Mouse (Mus musculus): Measurements from ENCODE around the gene Tbl2.

Gene Tbl2

DNA sequence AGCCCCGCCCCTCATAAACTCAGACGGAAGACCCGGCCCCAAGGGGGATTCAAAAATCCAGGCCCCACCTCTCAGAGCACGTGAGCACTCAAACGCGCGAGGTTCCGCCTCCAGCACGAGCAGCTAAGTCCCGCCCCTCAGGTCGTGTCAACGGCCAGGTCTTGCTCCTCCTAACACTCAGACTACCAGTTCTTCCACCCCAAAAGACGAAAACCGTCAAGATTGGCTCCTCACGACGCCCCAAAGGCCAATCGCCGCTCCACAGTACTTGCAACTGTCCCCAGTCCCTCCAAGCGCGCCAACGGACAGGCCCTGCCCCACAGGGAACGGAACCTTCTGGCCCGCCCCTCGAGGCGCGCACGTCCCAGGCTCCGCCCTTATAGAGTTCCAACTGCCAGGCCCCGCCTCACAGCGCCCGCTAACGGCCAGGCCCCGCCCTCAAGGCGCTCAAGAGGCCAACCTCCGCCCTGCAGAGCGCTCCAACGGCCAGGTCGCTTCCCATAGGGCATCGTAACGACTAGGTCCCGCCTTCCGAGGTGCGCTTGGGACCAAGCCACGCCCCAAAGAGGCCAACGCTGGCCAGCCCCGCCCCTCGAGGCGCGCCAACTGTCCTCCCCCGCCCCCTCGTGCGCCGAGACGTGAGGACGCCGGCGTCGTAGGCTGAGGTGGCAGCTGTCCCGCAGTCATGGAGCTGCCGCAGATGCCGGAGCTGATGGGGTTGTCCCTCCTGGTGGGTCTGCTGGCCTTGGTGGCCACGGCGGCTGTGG, at the start of gene Tbl2:
Tbl2 (plus strand) TSS at position 605 of the 767 bp plus-strand sequence.
- peak; percentile 100 for DNase-seq (ENCODE audit: low read depth, low spot score)

DNA sequence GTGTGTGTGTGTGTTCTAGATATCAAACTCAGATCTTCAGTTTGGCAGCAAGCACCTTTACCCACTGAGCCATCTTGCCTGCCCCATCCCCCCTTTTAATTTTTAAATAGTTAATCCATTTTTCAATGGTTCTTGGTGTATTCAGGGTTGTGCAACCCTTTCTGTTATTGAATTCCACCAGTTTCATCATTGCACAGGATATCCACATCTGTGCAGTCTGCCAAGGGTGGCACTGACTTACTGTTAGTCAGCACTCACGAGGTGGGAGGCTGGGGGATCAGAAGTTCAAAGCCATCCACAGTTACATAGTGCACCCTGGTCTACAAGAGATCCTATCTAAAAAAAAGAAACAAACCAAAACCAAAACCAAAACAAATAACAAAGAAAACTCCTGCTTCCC, 48.5 kb upstream of the Tbl2 start:
- DNase-seq (ENCODE audit: low read depth, low spot score) = no peak

DNA sequence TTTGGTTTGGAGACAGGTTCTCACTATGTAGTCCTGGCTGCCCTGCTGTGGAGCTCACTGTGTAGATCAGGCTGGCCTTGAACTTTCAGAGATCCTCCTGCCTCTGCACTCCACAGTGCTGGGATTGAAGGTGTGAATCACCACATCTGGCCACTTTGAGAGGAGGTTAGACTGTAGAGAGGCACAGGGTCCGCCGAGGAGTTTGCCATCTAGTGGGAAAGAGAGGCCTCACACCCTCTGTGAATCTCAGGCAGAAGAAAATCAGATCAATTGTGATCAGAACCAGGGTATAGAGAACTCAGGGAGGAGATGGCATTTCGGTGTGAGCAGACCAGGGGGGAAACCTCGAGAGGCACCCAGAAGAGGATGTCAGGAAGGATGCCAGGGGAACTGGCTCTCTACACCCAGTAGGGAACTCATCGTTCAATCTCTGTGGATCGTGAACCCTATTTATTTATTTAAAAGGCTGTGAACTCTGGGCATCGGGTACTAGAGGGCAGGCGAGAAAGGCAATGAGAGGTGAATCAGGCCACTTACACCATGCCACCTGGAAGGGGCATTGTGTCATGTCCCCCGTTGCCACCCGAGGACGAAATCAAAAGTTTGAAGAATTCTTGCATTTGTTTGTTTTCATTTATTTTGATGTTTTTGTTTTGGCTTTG, 45.3 kb upstream of the Tbl2 start:
- peak; percentile 76 for DNase-seq (ENCODE audit: low read depth, low spot score)

GRCm38 (mm10) chr5:135106758-135107256, 42.6 kb upstream of the Tbl2 start:
- DNase-seq (ENCODE audit: low read depth, low spot score) = peak; percentile 98

DNA sequence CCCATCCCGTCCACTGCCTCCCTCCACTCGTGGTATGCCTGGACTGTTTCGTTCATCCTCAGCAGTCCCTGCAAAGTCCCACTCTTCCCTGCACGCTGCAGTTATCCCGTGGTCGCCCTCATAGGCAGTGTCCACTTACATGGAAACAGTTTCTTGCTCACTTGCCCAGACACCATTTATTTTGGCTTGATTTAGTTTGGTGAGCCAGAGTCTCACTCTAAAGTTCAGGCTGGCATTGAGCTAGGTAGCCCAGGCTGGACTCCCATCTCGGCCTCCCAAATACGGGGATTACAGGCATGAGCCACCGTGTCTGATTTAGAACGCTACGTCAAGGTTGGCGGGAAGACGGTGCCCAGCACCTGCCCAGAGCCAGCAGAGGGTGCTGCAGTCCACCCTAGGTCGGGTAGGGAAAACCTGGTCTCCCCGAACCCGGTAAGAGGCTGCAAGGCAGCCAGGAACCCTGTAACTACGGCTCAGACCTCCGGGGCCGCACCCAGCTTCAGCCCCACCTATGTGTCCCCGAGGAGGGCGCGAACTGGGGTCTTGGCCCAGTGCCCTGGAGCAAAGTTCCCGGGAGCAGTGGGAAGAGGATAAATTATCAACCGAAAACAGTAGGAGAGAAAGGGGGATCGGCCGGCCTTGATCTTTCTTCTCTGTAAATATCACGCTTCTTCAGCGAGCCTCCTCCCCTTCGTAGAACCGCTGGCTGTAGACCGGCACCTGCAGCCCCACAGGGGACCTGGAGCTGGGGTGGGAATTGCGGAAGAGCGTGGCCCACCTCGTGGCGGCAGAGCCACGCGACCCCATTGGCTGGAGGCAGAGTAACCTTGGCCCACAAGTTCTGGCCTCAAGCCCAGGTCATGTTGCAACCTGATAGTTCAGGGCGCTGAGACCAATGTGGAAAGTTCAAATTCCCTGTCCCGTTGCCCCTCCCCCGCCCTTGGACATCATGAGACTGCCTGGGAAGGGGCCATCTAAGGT, 41.6 kb upstream of the Tbl2 start:
- peak; percentile 70 for DNase-seq (ENCODE audit: low read depth, low spot score)

DNA sequence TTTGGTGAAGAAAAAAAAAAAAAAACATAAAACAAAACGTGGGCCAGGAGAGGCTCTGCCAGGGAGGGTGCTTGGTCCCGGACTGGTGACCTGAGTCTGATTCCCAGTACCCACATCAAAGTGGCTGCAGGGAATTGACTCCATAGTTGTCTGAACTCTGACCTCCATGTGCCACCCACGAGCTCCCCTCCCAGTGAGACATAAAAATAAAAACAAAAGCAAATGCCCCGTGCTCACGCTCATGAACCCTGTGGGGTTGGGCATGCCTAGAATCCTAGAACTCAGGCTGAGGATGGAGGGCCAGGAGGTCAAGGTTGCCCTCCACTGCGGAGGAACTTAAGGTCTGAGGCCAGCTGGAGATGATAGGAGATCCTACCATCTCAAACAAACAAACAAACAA, 40.4 kb upstream of the Tbl2 start:
- no peak for DNase-seq (ENCODE audit: low read depth, low spot score)

DNA sequence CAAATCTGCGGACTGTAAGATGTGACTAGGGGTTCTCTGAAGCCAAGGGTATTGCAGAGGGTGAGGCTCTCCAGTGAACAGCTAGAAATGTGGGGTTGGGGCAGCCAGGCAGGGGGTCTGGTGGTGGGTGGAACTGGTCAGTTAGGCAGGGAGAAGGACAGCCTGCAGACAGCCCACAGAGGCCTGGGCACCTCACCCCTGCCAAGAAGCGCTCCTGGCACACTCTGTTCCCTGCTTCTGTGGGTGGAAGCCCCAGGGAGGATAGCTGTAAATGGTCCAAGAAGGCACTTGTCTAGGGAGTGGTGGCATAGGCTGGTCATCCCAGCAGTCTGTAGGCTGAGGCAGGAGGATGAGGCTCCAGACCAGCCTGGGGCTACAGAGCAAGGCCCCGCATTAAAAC, 40.0 kb upstream of the Tbl2 start:
- DNase-seq (ENCODE audit: low read depth, low spot score) = no peak

- DNase-seq (ENCODE audit: low read depth, low spot score) = no peak
Observed at GRCm38 (mm10) chr5:135109976-135110375, 39.5 kb upstream of the Tbl2 start.

DNA sequence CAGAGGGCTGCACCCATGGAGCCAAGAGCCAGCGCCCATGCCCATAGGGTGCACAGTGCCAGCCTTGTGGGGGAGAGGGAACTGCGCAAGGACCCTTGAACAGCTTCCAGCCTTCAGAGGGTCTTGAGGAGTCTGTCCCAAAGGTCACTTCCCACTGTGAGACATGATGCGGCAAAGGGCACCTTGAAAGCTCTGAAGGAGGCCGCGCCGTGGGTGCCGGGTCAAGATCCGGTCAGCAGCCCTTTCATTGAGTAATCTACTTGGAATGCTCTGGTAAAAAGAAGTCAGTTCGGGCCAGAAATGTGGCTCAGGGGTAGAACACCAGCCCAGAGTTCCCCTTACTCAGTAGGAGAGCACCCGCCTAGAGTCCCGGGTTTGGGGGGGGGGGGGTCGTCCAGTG, 35.7 kb upstream of the Tbl2 start:
- DNase-seq (ENCODE audit: low read depth, low spot score) = peak; percentile 29

DNA sequence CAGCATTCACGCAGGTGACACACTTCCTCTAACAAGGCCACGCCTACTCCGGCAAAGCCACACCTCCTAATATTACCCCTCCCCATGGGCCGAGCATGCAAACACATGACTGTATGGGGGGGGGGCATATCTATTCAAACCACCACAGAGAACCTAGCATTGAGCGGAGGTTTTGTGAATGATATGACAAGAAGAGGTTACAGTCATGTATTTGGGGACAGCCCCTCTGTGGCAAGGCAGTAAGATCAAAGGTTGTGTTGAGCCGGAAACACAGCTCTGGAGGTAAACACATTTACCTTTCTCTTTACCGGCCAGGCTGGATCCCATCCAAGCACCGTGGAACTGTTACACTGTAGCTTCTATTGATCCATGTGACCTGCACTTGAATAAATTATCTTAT, 34.2 kb upstream of the Tbl2 start:
- DNase-seq (ENCODE audit: low read depth, low spot score) = no peak

DNA sequence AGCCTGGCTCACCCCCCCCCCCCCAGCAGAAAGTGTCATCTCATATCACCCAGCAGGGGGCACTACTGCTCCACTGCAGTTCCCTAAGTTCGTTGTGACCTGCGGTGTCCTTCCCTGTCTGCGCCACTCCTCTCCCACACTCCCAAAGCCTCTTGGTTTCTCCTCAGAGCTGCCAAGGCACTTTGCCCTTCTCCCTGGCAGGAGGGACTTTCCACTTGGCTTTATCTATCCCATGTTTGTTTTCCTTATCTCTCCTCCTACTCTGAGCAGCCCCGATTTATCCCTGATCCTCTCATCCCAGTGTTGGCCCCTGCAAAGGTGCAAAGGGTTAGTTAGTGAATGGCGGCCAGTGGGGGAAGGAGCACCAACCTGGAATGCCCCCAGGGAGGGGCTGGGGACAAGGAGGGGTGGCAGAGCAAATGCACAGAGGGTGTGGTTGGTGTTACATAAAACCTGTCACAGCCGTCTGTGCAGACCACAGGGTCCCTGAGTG, 30.8 kb upstream of the Tbl2 start:
- peak; percentile 87 for DNase-seq (ENCODE audit: low read depth, low spot score)

DNA sequence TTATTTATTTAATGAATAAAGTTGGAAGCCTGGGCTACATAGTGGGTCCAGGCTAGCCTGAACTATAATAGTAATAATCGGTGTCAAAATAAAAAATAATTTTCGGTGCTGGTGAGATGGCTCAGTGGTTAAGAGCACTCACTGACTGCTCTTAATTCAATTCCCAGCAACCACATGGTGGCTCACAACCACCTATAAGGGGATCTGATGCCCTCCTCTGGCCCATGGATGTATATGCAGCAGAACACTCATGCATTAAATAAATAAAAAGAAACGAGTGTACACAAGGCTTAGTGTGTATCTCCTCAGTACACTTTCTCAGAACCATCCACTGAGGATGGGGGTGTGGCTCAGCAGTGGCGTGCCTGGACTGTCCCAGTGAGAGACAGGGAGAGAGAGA, 28.7 kb upstream of the Tbl2 start:
- peak; percentile 49 for DNase-seq (ENCODE audit: low read depth, low spot score)

GRCm38 (mm10) chr5:135126121-135126520, 23.3 kb upstream of the Tbl2 start:
- DNase-seq (ENCODE audit: low read depth, low spot score) = peak; percentile 51

DNA sequence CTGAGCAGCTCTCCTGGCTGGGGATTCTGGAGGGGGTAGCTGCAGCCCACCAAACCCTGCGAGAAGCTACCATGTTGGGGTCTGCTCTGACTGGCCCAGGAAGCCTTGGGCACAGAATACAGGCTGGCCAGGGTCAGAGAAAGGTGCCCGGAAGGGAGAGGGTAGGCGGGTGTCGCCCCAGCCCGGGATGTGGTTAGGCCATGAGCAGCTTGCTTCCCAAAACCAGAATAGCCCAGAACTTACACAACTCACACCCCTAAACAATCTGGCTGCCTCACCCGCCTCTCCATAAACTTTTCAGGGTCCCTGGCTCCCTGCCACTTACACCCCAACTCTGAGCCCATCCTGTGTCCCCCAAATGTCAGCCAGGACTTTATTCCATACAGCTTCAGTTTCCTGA, 21.8 kb upstream of the Tbl2 start:
- no peak for DNase-seq (ENCODE audit: low read depth, low spot score)

GRCm38 (mm10) chr5:135129747-135130146, 19.7 kb upstream of the Tbl2 start:
- peak; percentile 79 for DNase-seq (ENCODE audit: low read depth, low spot score)

- peak; percentile 90 for DNase-seq (ENCODE audit: low read depth, low spot score)
Observed at GRCm38 (mm10) chr5:135133736-135134405, 15.6 kb upstream of the Tbl2 start.

DNA sequence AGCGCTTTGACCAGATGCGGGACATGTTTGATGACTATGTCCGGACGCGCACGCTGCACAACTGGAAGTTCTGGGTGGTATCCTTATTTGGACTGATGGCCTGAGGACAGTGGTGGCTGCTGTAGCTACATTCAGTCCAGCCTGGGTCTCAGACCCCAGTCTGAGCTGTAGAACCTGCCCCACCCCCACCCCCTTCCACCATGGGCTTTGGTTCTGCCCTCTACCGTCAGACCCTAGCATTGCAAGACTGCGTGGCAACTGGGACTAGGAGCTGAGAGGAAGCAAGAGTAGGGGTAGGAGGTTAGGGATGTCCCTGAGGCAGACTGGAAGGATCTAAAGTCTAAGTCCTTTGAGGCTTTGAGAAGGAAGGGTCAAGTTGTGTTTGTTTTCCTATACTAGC, 14.9 kb upstream of the Tbl2 start:
- peak; percentile 86 for DNase-seq (ENCODE audit: low read depth, low spot score)

DNA sequence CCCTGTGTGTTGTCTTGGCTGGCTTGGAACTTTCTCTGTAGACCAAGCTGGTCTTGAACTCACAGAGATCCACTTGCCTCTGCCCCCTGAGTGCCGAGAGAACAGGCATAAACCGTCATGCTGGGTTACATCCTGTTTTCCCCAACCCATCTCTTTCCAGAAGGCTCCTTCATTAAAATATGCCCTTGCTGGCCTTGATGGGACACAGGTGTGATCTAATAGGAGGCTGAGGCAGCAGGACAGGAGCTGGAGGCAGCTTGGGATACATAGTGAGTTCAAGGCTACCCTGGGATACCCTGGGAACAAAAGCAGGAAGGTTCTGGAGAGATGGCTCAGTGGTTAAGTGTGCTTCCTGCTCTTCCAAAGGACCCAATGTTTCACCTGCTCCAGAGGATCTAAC, 9.6 kb upstream of the Tbl2 start:
- DNase-seq (ENCODE audit: low read depth, low spot score) = no peak

GRCm38 (mm10) chr5:135144469-135144868, 5.0 kb upstream of the Tbl2 start:
- DNase-seq (ENCODE audit: low read depth, low spot score) = no peak

- DNase-seq (ENCODE audit: low read depth, low spot score) = no peak
Observed at GRCm38 (mm10) chr5:135145532-135145931, 3.9 kb upstream of the Tbl2 start.

DNA sequence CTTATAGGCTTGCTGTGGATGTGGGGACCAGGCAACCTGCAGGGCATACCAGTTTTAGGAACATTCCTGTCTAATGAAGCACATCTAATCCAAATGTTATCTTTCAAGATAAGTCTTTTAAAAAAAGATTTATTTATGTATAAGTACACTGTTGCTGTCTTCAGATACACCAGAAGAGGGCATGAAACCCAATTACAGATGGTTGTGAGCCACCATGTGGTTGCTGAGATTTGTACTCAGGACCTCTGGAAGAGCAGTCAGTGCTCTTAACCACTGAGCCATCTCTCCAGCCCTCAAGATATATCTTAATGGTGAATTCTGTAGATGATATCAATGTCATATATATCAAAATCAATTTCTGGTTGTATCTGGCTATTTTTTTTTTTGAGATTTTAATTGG, 3.5 kb upstream of the Tbl2 start:
- no peak for DNase-seq (ENCODE audit: low read depth, low spot score)

All from ZHBTc4 (cell line).